Mouse (Mus musculus) intestine, embryonic 16.5 days (tissue): ENCODE results near the gene Eva1b. TPM values are rescaled to one million over a fixed set of nuclear protein-coding genes. Genes with fewer than 3 reads are reported as not detected.

Experiments used
- ATAC-seq: fragments of 200-750 bp; cut with Nextera tagmentation; 2 replicates; pipeline ENCODE4 v1.8.0; 2017; ENCODE audit warnings: moderate TSS enrichment, moderate library complexity
- H3K27ac ChIP-seq: fragments of 300-500 bp; sonication (generic); 2 replicates; pipeline ENCODE4 v1.5.1; 2014; ENCODE audit warnings: mild to moderate bottlenecking, low read length
- H3K27me3 ChIP-seq: fragments of 300-500 bp; sonication (generic); replicated peaks from 2 replicates; pipeline ENCODE4 v1.6.1; 2014; ENCODE audit warnings: low read length, control low read depth, mixed read lengths; ENCODE audit not compliant: control insufficient read depth, insufficient read depth
- H3K36me3 ChIP-seq: fragments of 300-500 bp; sonication (generic); 2 replicates; pipeline ENCODE4 v1.6.1; 2014; ENCODE audit warnings: low read length, control low read depth; ENCODE audit not compliant: control insufficient read depth, insufficient read depth
- H3K4me1 ChIP-seq: fragments of 300-500 bp; sonication (generic); 2 replicates; pipeline ENCODE4 v1.6.1; 2014; ENCODE audit warnings: low read length, control low read depth, mixed read lengths; ENCODE audit not compliant: control insufficient read depth, insufficient read depth
- H3K4me2 ChIP-seq: fragments of 300-500 bp; sonication (generic); 2 replicates; pipeline ENCODE4 v1.6.1; 2014; ENCODE audit warnings: low read depth, low read length, control low read depth
- H3K4me3 ChIP-seq: fragments of 300-500 bp; sonication (generic); 2 replicates; pipeline ENCODE4 v1.5.1; 2014; ENCODE audit warnings: mild to moderate bottlenecking, low read length
- H3K9ac ChIP-seq: fragments of 300-500 bp; sonication (generic); 2 replicates; pipeline ENCODE4 v1.6.1; 2014; ENCODE audit warnings: low read depth, low read length
- H3K9me3 ChIP-seq: fragments of 300-500 bp; sonication (generic); 2 replicates; pipeline ENCODE4 v1.6.1; 2016; ENCODE audit warnings: low read length, control low read depth; ENCODE audit not compliant: control insufficient read depth
- WGBS: fragments of 180-500 bp; shearing (Covaris S2); extraction: QIAGEN DNeasy Blood & Tissue Kit; methylation state at CpG from one replicate; pipeline ENCODE4 v1.1.7; 2014; 5-methylcytosine and 5-hydroxymethylcytosine counted together
- polyA plus RNA-seq: library from polyadenylated mRNA; unstranded; fragments of >200 nt; fragmentation: Nextera tagmentation; extraction: Ambion mirVana; gene quantifications from 2 replicates; pipeline ENCODE4 v1.2.1, GENCODE M21; 2015

Gene Eva1b
- polyA plus RNA-seq = 34.7 and 35.4 TPM in 2 replicates

DNA sequence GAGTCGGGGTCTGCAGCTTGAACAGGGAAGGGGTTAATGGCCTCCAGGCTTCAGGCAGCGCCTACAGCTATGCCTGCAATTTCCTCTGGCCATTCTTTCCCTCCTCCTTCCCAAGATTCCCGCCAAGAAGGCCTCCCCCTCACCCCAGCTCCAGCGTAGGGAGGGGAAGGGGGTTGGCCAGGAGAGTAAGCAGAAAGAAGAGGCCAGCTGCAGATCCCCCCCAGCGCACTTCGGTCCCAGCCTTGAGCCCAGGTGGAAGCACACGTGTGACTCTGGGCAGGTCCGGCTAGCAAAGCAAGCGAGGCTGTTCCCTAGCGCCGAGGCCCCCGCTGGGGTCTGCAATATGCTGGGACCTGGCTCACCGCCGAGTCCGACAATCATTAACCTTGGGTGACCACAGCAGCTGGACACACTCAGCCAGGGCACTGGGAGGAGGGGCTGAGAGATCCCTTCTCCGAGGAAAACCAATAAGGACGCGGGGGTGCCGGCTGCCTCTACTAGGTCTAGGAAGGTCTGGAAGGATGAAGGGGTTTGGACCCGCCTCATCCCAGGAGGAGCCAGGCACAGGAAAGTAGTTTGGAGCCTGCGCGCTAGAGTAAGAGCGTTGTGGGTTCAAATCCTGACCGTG is at the start of gene Eva1b:
Eva1b (plus strand) TSS at position 212 of the 628 bp plus-strand sequence.
- Histone ChIP-seq H3K4me2 (peak within 1 kb of the TSS; percentile 87), H3K27ac (peak within 1 kb of the TSS; percentile 85), H3K4me1 (peaks cover 28% of the 10 kb centered on the region), H3K9ac (peak within 1 kb of the TSS; percentile 82), H3K9me3 (no peaks in the 10 kb centered on the region), H3K4me3 (peak within 1 kb of the TSS; percentile 67), H3K27me3 (no peaks in the 10 kb centered on the region), H3K36me3 (peaks cover 2% of the 10 kb centered on the region; the same call in 1 of the 2 replicates)
- 2% methylated on average over 24 of the region's 24 CpGs for WGBS
- ATAC-seq = peak; percentile 80

GRCm38 (mm10) chr4:126099365-126099764 is 48.2 kb upstream of the Eva1b start:
- Histone ChIP-seq H3K36me3 (no peaks in the 10 kb centered on the region; the same call in 1 of the 2 replicates), H3K4me1 (peaks cover 13% of the 10 kb centered on the region), H3K9ac (no peak overlapping the region), H3K9me3 (no peaks in the 10 kb centered on the region), H3K4me2 (no peak overlapping the region), H3K27ac (no peak overlapping the region), H3K4me3 (no peak overlapping the region), H3K27me3 (no peaks in the 10 kb centered on the region)
- ATAC-seq = no peak
- 93% methylated on average over 3 of the region's 3 CpGs for WGBS

DNA sequence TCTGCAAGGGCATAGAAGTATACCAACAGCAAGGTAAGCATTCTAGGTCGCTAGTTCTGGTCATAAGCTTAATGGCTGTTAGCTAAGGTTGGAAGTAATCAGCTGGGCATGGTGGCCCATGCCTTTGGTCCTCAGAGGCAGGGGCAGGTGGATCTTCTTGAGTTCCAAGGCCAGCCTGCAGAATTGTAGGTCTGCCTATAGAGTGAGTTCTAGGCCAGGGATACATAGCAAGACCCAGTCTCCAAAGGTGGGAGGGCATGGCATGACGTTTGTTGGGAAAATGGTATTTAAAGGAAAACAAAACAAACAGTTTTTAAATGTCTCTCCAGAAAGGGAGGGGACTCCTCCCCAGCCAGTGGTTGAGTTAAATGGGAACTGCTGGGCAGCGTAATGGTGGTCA is 46.8 kb upstream of the Eva1b start:
- Histone ChIP-seq H3K27ac (no peak overlapping the region), H3K9ac (no peak overlapping the region), H3K4me1 (peaks cover 25% of the 10 kb centered on the region), H3K9me3 (no peaks in the 10 kb centered on the region), H3K4me2 (no peak overlapping the region), H3K4me3 (no peak overlapping the region), H3K36me3 (no peaks in the 10 kb centered on the region; the same call in 1 of the 2 replicates), H3K27me3 (no peaks in the 10 kb centered on the region)
- ATAC-seq = no peak
- 83% methylated on average over 3 of the region's 3 CpGs for WGBS

GRCm38 (mm10) chr4:126102061-126102841 is 45.3 kb upstream of the Eva1b start:
- Histone ChIP-seq H3K27ac (peak overlapping the region; percentile 83), H3K36me3 (no peaks in the 10 kb centered on the region; the same call in 1 of the 2 replicates), H3K4me2 (no peak overlapping the region; the same call in 1 of the 2 replicates), H3K9me3 (no peaks in the 10 kb centered on the region), H3K9ac (no peak overlapping the region), H3K4me3 (peak overlapping the region; percentile 85; the same call in 1 of the 2 replicates), H3K4me1 (peaks cover 25% of the 10 kb centered on the region), H3K27me3 (no peaks in the 10 kb centered on the region)
- ATAC-seq = no peak
- WGBS = 45% methylated on average over 7 of the region's 7 CpGs

GRCm38 (mm10) chr4:126103057-126103581 is 44.4 kb upstream of the Eva1b start:
- 1% methylated on average over 15 of the region's 15 CpGs for WGBS

GRCm38 (mm10) chr4:126103590-126104068 is 43.9 kb upstream of the Eva1b start, which contains the start of gene Stk40:
Stk40 (plus strand) TSS chr4:126103957.
- no peaks in the 10 kb centered on the region; the same call in 1 of the 2 replicates for H3K36me3 ChIP-seq

More at GRCm38 (mm10) chr4:126103057-126103581, 44.4 kb upstream of the Eva1b start:
- ATAC-seq = peak; percentile 86
- H3K9me3 ChIP-seq = no peaks in the 10 kb centered on the region
- H3K36me3 ChIP-seq = no peaks in the 10 kb centered on the region; the same call in 1 of the 2 replicates
- H3K4me3 ChIP-seq = peak overlapping the region; percentile 85
- H3K27me3 ChIP-seq = no peaks in the 10 kb centered on the region
- H3K27ac ChIP-seq = peak overlapping the region; percentile 83
- peak overlapping the region; percentile 45 for H3K9ac ChIP-seq
- peaks cover 33% of the 10 kb centered on the region for H3K4me1 ChIP-seq
- peak overlapping the region; percentile 83 for H3K4me2 ChIP-seq

DNA sequence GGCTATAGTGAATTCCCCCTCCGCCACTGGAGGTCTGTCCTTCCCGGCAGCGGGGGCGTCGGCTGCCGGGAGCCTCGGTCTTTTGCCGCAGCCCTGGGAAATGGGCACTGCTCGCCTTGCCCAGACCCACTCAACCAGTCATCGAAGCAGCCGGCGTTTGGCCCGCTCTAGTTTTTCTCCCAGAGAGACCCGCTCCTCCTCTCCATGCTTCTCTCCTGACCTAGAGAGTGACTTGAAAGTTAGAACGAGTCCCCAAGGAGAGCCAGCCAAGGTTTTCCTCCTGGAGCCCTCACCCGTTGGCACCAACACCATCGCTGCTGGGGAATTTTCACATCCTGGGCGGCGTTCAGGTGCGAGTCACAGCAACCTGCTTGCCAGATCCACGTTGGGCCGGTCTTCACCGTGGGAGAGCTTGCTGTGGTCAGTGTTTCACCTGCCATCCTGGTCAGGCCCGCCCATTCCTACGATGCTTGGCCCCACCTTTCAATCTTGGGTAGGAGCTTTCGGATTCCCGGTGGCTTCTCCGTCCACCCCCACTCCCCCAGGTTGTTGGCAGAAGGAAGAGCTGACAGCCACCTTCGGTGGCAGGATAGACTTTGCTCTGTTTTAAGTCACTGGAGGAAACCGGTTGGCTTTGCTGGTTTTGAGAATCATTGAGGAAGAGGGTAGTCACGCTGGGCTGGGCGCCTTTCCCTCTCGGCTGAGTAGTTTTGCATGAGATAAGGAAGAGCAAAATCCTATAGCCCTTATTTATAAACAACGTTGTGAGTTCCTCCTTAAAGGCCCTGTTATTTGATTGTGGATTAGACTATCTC is 43.1 kb upstream of the Eva1b start:
- 2% methylated on average over 32 of the region's 34 CpGs for WGBS
- Histone ChIP-seq H3K4me1 (peaks cover 38% of the 10 kb centered on the region), H3K4me2 (peak overlapping the region; percentile 83), H3K9ac (peak overlapping the region; percentile 87), H3K4me3 (peak overlapping the region; percentile 85), H3K27ac (peak overlapping the region; percentile 83), H3K36me3 (no peaks in the 10 kb centered on the region; the same call in 1 of the 2 replicates), H3K27me3 (no peaks in the 10 kb centered on the region), H3K9me3 (no peaks in the 10 kb centered on the region)
- ATAC-seq = peak; percentile 26

More at GRCm38 (mm10) chr4:126103590-126104068, 43.9 kb upstream of the Eva1b start, which contains the start of gene Stk40:
- peak within 1 kb of the TSS; percentile 87 for H3K9ac ChIP-seq
- H3K27me3 ChIP-seq = no peaks in the 10 kb centered on the region
- H3K4me3 ChIP-seq = peak within 1 kb of the TSS; percentile 85
- H3K4me1 ChIP-seq = peaks cover 37% of the 10 kb centered on the region
- peak within 1 kb of the TSS; percentile 83 for H3K27ac ChIP-seq
- H3K4me2 ChIP-seq = peak within 1 kb of the TSS; percentile 83
- WGBS = 2% methylated on average over 34 of the region's 34 CpGs
- peak; percentile 96 for ATAC-seq
- no peaks in the 10 kb centered on the region for H3K9me3 ChIP-seq

- Histone ChIP-seq H3K9ac (peak overlapping the region; percentile 87; the same call in 1 of the 2 replicates), H3K27ac (peak overlapping the region; percentile 83; the same call in 1 of the 2 replicates), H3K4me2 (peak overlapping the region; percentile 83), H3K27me3 (no peaks in the 10 kb centered on the region), H3K4me3 (peak overlapping the region; percentile 85), H3K4me1 (peaks cover 46% of the 10 kb centered on the region), H3K9me3 (no peaks in the 10 kb centered on the region), H3K36me3 (no peaks in the 10 kb centered on the region; the same call in 1 of the 2 replicates)
- 59% methylated on average over 7 of the region's 7 CpGs for WGBS
- ATAC-seq = no peak
These were observed 42.3 kb upstream of the Eva1b start for GRCm38 (mm10) chr4:126105131-126105783.
